Mouse (Mus musculus): Measurements from ENCODE around the gene Duoxa1. TPM values are rescaled to one million over a fixed set of nuclear protein-coding genes. Genes with fewer than 3 reads are reported as not detected.
"Not testable (repeated sequence)": the region's sequence is repeated elsewhere in the genome, so short reads cannot be mapped to it uniquely, and the experiment has no call there.

Duoxa1 gene
- polyA plus RNA-seq, 2 experiments: 6.9 to 10.3 TPM

GRCm38 (mm10) chr2:122345106-122345893 lies 31.8 kb upstream of the Duoxa1 start:
- Histone ChIP-seq H3K9me3 (ENCODE audit: control insufficient read depth, low read length) (no peaks in the 10 kb centered on the region), H3K9ac (ENCODE audit: low read depth, low read length, severe bottlenecking) (no peak overlapping the region), H3K4me2 (replicated peaks; ENCODE audit: low read depth, low read length, severe bottlenecking) (no peak overlapping the region), H3K36me3 (ENCODE audit: control insufficient read depth, insufficient read depth, low read length) (no peaks in the 10 kb centered on the region), H3K27ac (replicated peaks; ENCODE audit: low read depth, low read length) (no peak overlapping the region), H3K4me1 (ENCODE audit: control insufficient read depth, insufficient read depth, low read length) (peaks cover 15% of the 10 kb centered on the region), H3K27me3 (ENCODE audit: control insufficient read depth, insufficient read depth, low read length) (no peaks in the 10 kb centered on the region), H3K4me3 (replicated peaks; ENCODE audit: low read length) (no peak overlapping the region)
- TF ChIP-seq POLR2A (IDR thresholded peaks at IDR 0.05; ENCODE audit: borderline replicate concordance, extremely low read depth, insufficient read depth, insufficient read length): no peak
- 70% methylated on average over 6 of the region's 6 CpGs for WGBS
- ATAC-seq (ENCODE audit: low FRiP score, low read depth) (no peak), DNase-seq (ENCODE audit: low spot score) (no peak)

- H3K4me1 ChIP-seq (ENCODE audit: control insufficient read depth, insufficient read depth, low read length): no peaks in the 10 kb centered on the region
- no peak for DNase-seq (ENCODE audit: low spot score)
- no peak for TF ChIP-seq POLR2A (IDR thresholded peaks at IDR 0.05; ENCODE audit: borderline replicate concordance, extremely low read depth, insufficient read depth, insufficient read length)
- no peak overlapping the region for H3K27ac ChIP-seq (replicated peaks; ENCODE audit: low read depth, low read length)
- 62% methylated on average over 21 of the region's 21 CpGs for WGBS
- no peaks in the 10 kb centered on the region for H3K27me3 ChIP-seq (ENCODE audit: control insufficient read depth, insufficient read depth, low read length)
- peak overlapping the region; percentile 10; the same call in 1 of the 2 replicates for H3K4me3 ChIP-seq (replicated peaks; ENCODE audit: low read length)
- H3K9me3 ChIP-seq (ENCODE audit: control insufficient read depth, low read length): no peaks in the 10 kb centered on the region
- H3K4me2 ChIP-seq (replicated peaks; ENCODE audit: low read depth, low read length, severe bottlenecking): peak overlapping the region; percentile 26
- no peaks in the 10 kb centered on the region for H3K36me3 ChIP-seq (ENCODE audit: control insufficient read depth, insufficient read depth, low read length)
- no peak for ATAC-seq (ENCODE audit: low FRiP score, low read depth)
- H3K9ac ChIP-seq (ENCODE audit: low read depth, low read length, severe bottlenecking): no peak overlapping the region
Measured at GRCm38 (mm10) chr2:122337291-122337690, 23.8 kb upstream of the Duoxa1 start.

DNA sequence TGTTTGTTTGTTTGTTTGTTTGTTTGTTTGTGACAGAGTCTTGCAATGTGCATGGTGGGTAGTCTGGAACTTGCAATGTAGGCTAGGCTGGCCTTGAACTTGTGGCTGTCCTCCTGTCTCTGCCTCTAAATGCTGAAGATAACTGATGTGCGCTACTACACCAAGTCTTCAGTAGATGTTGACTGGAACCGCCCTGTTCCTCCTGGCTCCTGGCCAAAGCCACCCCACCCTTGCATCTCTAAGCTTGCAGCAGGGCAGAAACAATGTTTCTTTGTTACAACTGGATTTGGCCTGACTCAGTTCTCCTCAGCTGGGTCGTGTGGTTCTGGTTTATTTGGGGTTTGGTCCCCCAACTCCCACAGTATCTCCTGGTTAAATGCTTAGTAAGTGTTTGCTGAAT lies 20.6 kb upstream of the Duoxa1 start:
- Histone ChIP-seq H3K9me3 (ENCODE audit: control insufficient read depth, low read length) (no peaks in the 10 kb centered on the region), H3K9ac (ENCODE audit: low read depth, low read length, severe bottlenecking) (no peak overlapping the region), H3K27ac (replicated peaks; ENCODE audit: low read depth, low read length) (no peak overlapping the region), H3K27me3 (ENCODE audit: control insufficient read depth, insufficient read depth, low read length) (no peaks in the 10 kb centered on the region), H3K4me1 (ENCODE audit: control insufficient read depth, insufficient read depth, low read length) (no peaks in the 10 kb centered on the region), H3K4me2 (replicated peaks; ENCODE audit: low read depth, low read length, severe bottlenecking) (no peak overlapping the region), H3K4me3 (replicated peaks; ENCODE audit: low read length) (no peak overlapping the region), H3K36me3 (ENCODE audit: control insufficient read depth, insufficient read depth, low read length) (no peaks in the 10 kb centered on the region)
- no peak for TF ChIP-seq POLR2A (IDR thresholded peaks at IDR 0.05; ENCODE audit: borderline replicate concordance, extremely low read depth, insufficient read depth, insufficient read length)
- WGBS: 57% methylated on average over 3 of the region's 3 CpGs
- DNase-seq (ENCODE audit: low spot score) (no peak), ATAC-seq (ENCODE audit: low FRiP score, low read depth) (no peak)

DNA sequence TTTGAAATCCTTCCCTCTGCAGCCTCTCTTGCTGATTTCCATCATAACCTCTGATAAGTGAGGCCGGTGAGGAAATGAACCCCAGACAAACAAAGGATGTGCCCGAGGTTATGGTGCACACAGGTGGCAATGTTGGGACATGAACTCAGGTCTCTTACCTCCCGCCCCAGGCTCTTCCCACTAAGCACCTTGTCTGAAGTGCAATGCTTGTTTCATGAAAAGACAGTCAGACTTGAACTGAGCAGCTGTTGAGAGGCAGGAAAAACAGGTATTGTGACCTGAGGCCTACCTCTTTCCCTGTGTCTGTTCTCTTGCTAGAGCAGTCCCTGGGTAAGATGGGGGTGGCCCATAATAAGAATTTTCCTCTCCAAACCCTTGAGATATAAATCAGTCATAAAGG lies 18.7 kb upstream of the Duoxa1 start:
- Histone ChIP-seq H3K4me3 (replicated peaks; ENCODE audit: low read length) (no peak overlapping the region), H3K36me3 (ENCODE audit: control insufficient read depth, insufficient read depth, low read length) (no peaks in the 10 kb centered on the region), H3K27me3 (ENCODE audit: control insufficient read depth, insufficient read depth, low read length) (no peaks in the 10 kb centered on the region), H3K9ac (ENCODE audit: low read depth, low read length, severe bottlenecking) (no peak overlapping the region), H3K27ac (replicated peaks; ENCODE audit: low read depth, low read length) (no peak overlapping the region), H3K4me2 (replicated peaks; ENCODE audit: low read depth, low read length, severe bottlenecking) (no peak overlapping the region), H3K4me1 (ENCODE audit: control insufficient read depth, insufficient read depth, low read length) (no peaks in the 10 kb centered on the region), H3K9me3 (ENCODE audit: control insufficient read depth, low read length) (no peaks in the 10 kb centered on the region)
- no peak for TF ChIP-seq POLR2A (IDR thresholded peaks at IDR 0.05; ENCODE audit: borderline replicate concordance, extremely low read depth, insufficient read depth, insufficient read length)
- WGBS: 82% methylated on average over 3 of the region's 3 CpGs
- no peak for ATAC-seq (ENCODE audit: low FRiP score, low read depth)
- peak; percentile 41 for DNase-seq (ENCODE audit: low spot score)

- DNase-seq (ENCODE audit: low spot score); H3K4me2 ChIP-seq (replicated peaks; ENCODE audit: low read depth, low read length, severe bottlenecking); H3K4me1 ChIP-seq (ENCODE audit: control insufficient read depth, insufficient read depth, low read length); H3K27me3 ChIP-seq (ENCODE audit: control insufficient read depth, insufficient read depth, low read length); H3K4me3 ChIP-seq (replicated peaks; ENCODE audit: low read length); H3K9me3 ChIP-seq (ENCODE audit: control insufficient read depth, low read length); ATAC-seq (ENCODE audit: low FRiP score, low read depth); H3K27ac ChIP-seq (replicated peaks; ENCODE audit: low read depth, low read length); H3K36me3 ChIP-seq (ENCODE audit: control insufficient read depth, insufficient read depth, low read length); H3K9ac ChIP-seq (ENCODE audit: low read depth, low read length, severe bottlenecking): not testable (repeated sequence)
- WGBS: 82% methylated on average over 5 of the region's 6 CpGs
Measured at GRCm38 (mm10) chr2:122330317-122330716, 16.8 kb upstream of the Duoxa1 start.

All from limb, embryonic 14.5 days (tissue).